Mouse (Mus musculus) CH12.LX (cell line): ENCODE measurements around the gene Cenpm. TPM values are rescaled to one million over a fixed set of nuclear protein-coding genes. Genes with fewer than 3 reads are reported as not detected.

Experiments
- DNase-seq: peaks from one replicate; pipeline ENCODE4 v3.0.0-alpha.2; 2013; ENCODE audit errors: extremely low read depth
- H3K27ac ChIP-seq: 2 replicates; pipeline ENCODE4 v1.5.1; 2012; ENCODE audit warnings: low read depth, mild to moderate bottlenecking, control low read depth, moderate library complexity; ENCODE audit not compliant: insufficient read depth
- H3K27me3 ChIP-seq: replicated peaks from 2 replicates; pipeline ENCODE3; 2012; ENCODE audit warnings: inconsistent platforms
- H3K36me3 ChIP-seq, 2 experiments: replicated peaks in 1 of 2; 2 replicates each; pipeline versions ENCODE3 to v1.6.1; 2012; ENCODE audit warnings: inconsistent platforms in 1 of 2, low read length in 1 of 2, mild to moderate bottlenecking in 1 of 2, mixed read lengths in 1 of 2, moderate library complexity in 1 of 2; ENCODE audit not compliant: control insufficient read depth in 1 of 2, insufficient read depth in 1 of 2
- H3K4me1 ChIP-seq, 2 experiments: 2 replicates each; pipeline ENCODE4 v1.6.1; 2012; ENCODE audit warnings: inconsistent platforms in 1 of 2, moderate library complexity in 1 of 2; ENCODE audit not compliant: insufficient read depth in 2 of 2, control insufficient read depth in 1 of 2
- H3K4me2 ChIP-seq: 2 replicates; pipeline ENCODE4 v1.6.1; 2012; ENCODE audit warnings: low read depth, mild to moderate bottlenecking, control low read depth; ENCODE audit not compliant: poor library complexity, insufficient read depth, severe bottlenecking
- H3K4me3 ChIP-seq, 3 experiments: fragments of 150-350 bp in 1 of 3; sonication (generic) in 1 of 3; replicated peaks in 1 of 3; 2 replicates each; pipeline versions ENCODE3 to v1.5.1; 2011 to 2012; ENCODE audit warnings: low read depth in 2 of 3, low read length in 2 of 3, mild to moderate bottlenecking in 2 of 3, moderate library complexity in 2 of 3, control low read depth in 1 of 3, improper control_type of control experiment in 1 of 3, inconsistent platforms in 1 of 3, mixed read lengths in 1 of 3; ENCODE audit not compliant: poor library complexity in 1 of 3
- H3K79me2 ChIP-seq: replicated peaks from 2 replicates; pipeline ENCODE4 v1.6.1; 2012; ENCODE audit warnings: mild to moderate bottlenecking, moderate library complexity; ENCODE audit not compliant: control insufficient read depth, poor library complexity, insufficient read depth, severe bottlenecking; ENCODE audit errors: extremely low read depth
- H3K9ac ChIP-seq: 2 replicates; pipeline ENCODE4 v1.6.1; 2012; ENCODE audit warnings: low read depth, mild to moderate bottlenecking, control low read depth, moderate library complexity; ENCODE audit not compliant: insufficient read depth
- H3K9me3 ChIP-seq: replicated peaks from 2 replicates; pipeline ENCODE3; 2012; ENCODE audit warnings: low read length, inconsistent platforms, mixed read lengths
- BHLHE40 ChIP-seq: IDR thresholded peaks from 2 replicates; pipeline ENCODE4 v1.6.1; 2011; ENCODE audit warnings: mild to moderate bottlenecking, low read depth, low read length, improper control_type of control experiment
- CHD1 ChIP-seq: IDR thresholded peaks from 2 replicates; pipeline ENCODE4 v1.6.1; 2012; ENCODE audit warnings: low read depth, low read length, improper control_type of control experiment, inconsistent platforms
- CHD2 ChIP-seq: IDR thresholded peaks from 2 replicates; pipeline ENCODE4 v1.6.1; 2011; ENCODE audit warnings: low read length, improper control_type of control experiment
- CTCF ChIP-seq, 2 experiments: IDR thresholded peaks in 1 of 2; conservative IDR thresholded peaks in 1 of 2; 2 replicates each; pipeline ENCODE4 v1.5.1; 2011 to 2012; ENCODE audit warnings: low read depth in 2 of 2, low read length in 2 of 2, improper control_type of control experiment in 1 of 2, inconsistent platforms in 1 of 2, mild to moderate bottlenecking in 1 of 2, moderate library complexity in 1 of 2
- E2F4 ChIP-seq: IDR thresholded peaks from 2 replicates; pipeline ENCODE4 v1.6.1; 2011; ENCODE audit warnings: low read depth, low read length, improper control_type of control experiment; ENCODE audit not compliant: insufficient replicate concordance
- ETS1 ChIP-seq: conservative IDR thresholded peaks from 2 replicates; pipeline ENCODE4 v1.6.1; 2012; ENCODE audit warnings: low read depth, mild to moderate bottlenecking, inconsistent platforms, low read length, improper control_type of control experiment, moderate library complexity
- GABPA ChIP-seq: IDR thresholded peaks from 2 replicates; pipeline ENCODE4 v1.6.1; 2012; ENCODE audit warnings: low read depth, low read length, improper control_type of control experiment, inconsistent platforms; ENCODE audit not compliant: insufficient replicate concordance
- HCFC1 ChIP-seq: IDR thresholded peaks from 2 replicates; pipeline ENCODE4 v1.6.1; 2012; ENCODE audit warnings: low read depth, mild to moderate bottlenecking, inconsistent platforms, low read length, improper control_type of control experiment
- IRF4 ChIP-seq: IDR thresholded peaks from 2 replicates; pipeline ENCODE4 v1.6.1; 2014; ENCODE audit warnings: low read depth, mild to moderate bottlenecking, inconsistent platforms, low read length, improper control_type of control experiment
- JUN ChIP-seq: IDR thresholded peaks from 2 replicates; pipeline ENCODE4 v1.6.1; 2011; ENCODE audit warnings: low read depth, mild to moderate bottlenecking, low read length, improper control_type of control experiment, moderate library complexity; ENCODE audit not compliant: insufficient read depth
- KAT2A ChIP-seq: IDR thresholded peaks from 2 replicates; pipeline ENCODE4 v1.6.1; 2012; ENCODE audit warnings: low read length, improper control_type of control experiment, inconsistent platforms; ENCODE audit not compliant: insufficient replicate concordance
- MAZ ChIP-seq: IDR thresholded peaks from 2 replicates; pipeline ENCODE4 v1.6.1; 2012; ENCODE audit warnings: low read depth, mild to moderate bottlenecking, inconsistent platforms, low read length, improper control_type of control experiment, moderate library complexity
- MXI1 ChIP-seq: IDR thresholded peaks from 2 replicates; pipeline ENCODE4 v1.6.1; 2011; ENCODE audit warnings: mild to moderate bottlenecking, low read depth, low read length, improper control_type of control experiment
- PAX5 ChIP-seq: IDR thresholded peaks from 2 replicates; pipeline ENCODE4 v1.6.1; 2012; ENCODE audit warnings: low read length, inconsistent platforms, mixed read lengths
- POLR2A ChIP-seq: IDR thresholded peaks from 2 replicates; pipeline ENCODE4 v1.6.1; 2011; ENCODE audit warnings: low read depth, mild to moderate bottlenecking, improper control_type of control experiment, low read length
- POLR2AphosphoS2 ChIP-seq: IDR thresholded peaks from 2 replicates; pipeline ENCODE4 v1.6.1; 2011; ENCODE audit warnings: low read depth, low read length, improper control_type of control experiment
- RAD21 ChIP-seq: IDR thresholded peaks from 2 replicates; pipeline ENCODE4 v1.6.1; 2011; ENCODE audit warnings: low read depth, mild to moderate bottlenecking, low read length, improper control_type of control experiment, moderate library complexity
- RCOR1 ChIP-seq: conservative IDR thresholded peaks from 2 replicates; pipeline ENCODE4 v1.6.1; 2012; ENCODE audit warnings: low read depth, mild to moderate bottlenecking, inconsistent platforms, low read length, improper control_type of control experiment
- TBP ChIP-seq: conservative IDR thresholded peaks from 2 replicates; pipeline ENCODE4 v1.6.1; 2011; ENCODE audit warnings: low read depth, low read length, improper control_type of control experiment
- TCF12 ChIP-seq: IDR thresholded peaks from 2 replicates; pipeline ENCODE4 v1.6.1; 2014; ENCODE audit warnings: low read depth, mild to moderate bottlenecking, inconsistent platforms, low read length, improper control_type of control experiment
- UBTF ChIP-seq: IDR thresholded peaks from 2 replicates; pipeline ENCODE4 v1.6.1; 2012; ENCODE audit warnings: low read depth, mild to moderate bottlenecking, inconsistent platforms, low read length, improper control_type of control experiment, moderate library complexity
- USF2 ChIP-seq: conservative IDR thresholded peaks from 2 replicates; pipeline ENCODE4 v1.6.1; 2011; ENCODE audit warnings: low read depth, low read length, improper control_type of control experiment
- ZC3H11A ChIP-seq: IDR thresholded peaks from 2 replicates; pipeline ENCODE4 v1.6.1; 2012; ENCODE audit warnings: low read depth, mild to moderate bottlenecking, inconsistent platforms, low read length, improper control_type of control experiment
- ZMIZ1 ChIP-seq: IDR thresholded peaks from 2 replicates; pipeline ENCODE4 v1.6.1; 2012; ENCODE audit warnings: low read depth, mild to moderate bottlenecking, inconsistent platforms, low read length, improper control_type of control experiment
- ZNF384 ChIP-seq: IDR thresholded peaks from 2 replicates; pipeline ENCODE4 v1.6.1; 2012; ENCODE audit warnings: low read depth, low read length, improper control_type of control experiment, inconsistent platforms
- dilution Hi-C: fragments of 300-500 bp; cut with MboI; formaldehyde crosslinking; loops from 2 replicates; pipeline ENCODE4 v1.14.3; 2020; ENCODE audit warnings: low sequenced_read_pairs; ENCODE audit not compliant: extremely low pct_unique_long_range_greater_than_20kb, extremely low pct_ligation_motif_present
- in situ Hi-C: fragments of 300-500 bp; cut with MboI; formaldehyde crosslinking; loops from 3 replicates; pipeline ENCODE4 v1.14.3; 2019; ENCODE audit warnings: low sequenced_read_pairs, low pct_ligation_motif_present, low pct_unique_long_range_greater_than_20kb, mixed read lengths
- polyA plus RNA-seq: library from polyadenylated mRNA; unstranded; fragments of >175 nt; gene quantifications from 2 replicates; pipeline ENCODE4 v1.2.1, GENCODE M21; 2012; ENCODE audit warnings: low read depth; ENCODE audit not compliant: insufficient read length
- total RNA-seq, 2 experiments: library from RNA; depleted of rRNA; stranded (reverse); fragments of 300-350 nt in 1 of 2; fragments of >200 nt in 1 of 2; gene quantifications; 2 replicates each; pipeline ENCODE4 v1.2.3; 2012 to 2014

The Cenpm gene
- total and polyA plus RNA-seq, 3 experiments: 22.8 to 39.6 (median 34.2) TPM

DNA sequence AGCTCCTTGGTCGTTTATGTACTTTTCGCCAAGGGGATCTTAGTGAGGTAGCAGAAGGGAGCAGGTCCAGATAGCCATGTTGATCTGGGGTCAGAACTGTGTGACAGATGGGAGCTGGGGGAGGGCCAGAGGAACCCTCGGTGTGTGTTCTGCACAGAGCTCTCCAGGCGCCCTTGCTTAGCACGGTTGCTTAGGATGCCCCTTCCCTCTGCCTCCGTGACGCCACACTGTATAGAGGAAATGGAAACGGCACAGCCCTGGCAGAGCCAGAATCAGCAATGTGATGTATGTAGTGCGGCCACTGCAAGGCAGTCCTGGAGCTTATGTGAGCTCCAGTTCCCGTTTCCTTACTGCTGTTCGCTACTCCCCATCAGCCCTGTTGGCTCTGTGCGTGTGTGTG lies 48.2 kb downstream of the Cenpm start:
- no peak overlapping the region for H3K4me2 ChIP-seq
- in situ Hi-C loops: no loop called here
- H3K9me3 ChIP-seq: no peaks in the 10 kb centered on the region
- dilution Hi-C loops: no loop called here
- no peaks in the 10 kb centered on the region for H3K27me3 ChIP-seq
- H3K9ac ChIP-seq: no peak overlapping the region
- no peak overlapping the region for H3K27ac ChIP-seq
- peaks cover 94 to 99% of the 10 kb centered on the region in 2 experiments for H3K36me3 ChIP-seq
- TF ChIP-seq USF2 (no peak), RCOR1 (no peak), CTCF (conservative IDR thresholded peaks at IDR 0.05 in 1 of 2, IDR thresholded peaks at IDR 0.05 in 1 of 2; ENCODE audit: low read depth in 2 of 2, low read length in 2 of 2) (no peak), ETS1 (no peak), MAZ (no peak), TBP (no peak), ZNF384 (no peak), ZMIZ1 (no peak), BHLHE40 (no peak), HCFC1 (no peak), CHD1 (no peak), POLR2A (no peak), RAD21 (no peak), CHD2 (no peak), PAX5 (no peak), GABPA (no peak), TCF12 (no peak)
- no peak overlapping the region for H3K4me3 ChIP-seq
- no peak for DNase-seq
- 0 out of 2 replicates have a peak, but pooled peaks cover 1% of the 10 kb centered on the region for H3K79me2 ChIP-seq
- no peaks in the 10 kb centered on the region for H3K4me1 ChIP-seq

DNA sequence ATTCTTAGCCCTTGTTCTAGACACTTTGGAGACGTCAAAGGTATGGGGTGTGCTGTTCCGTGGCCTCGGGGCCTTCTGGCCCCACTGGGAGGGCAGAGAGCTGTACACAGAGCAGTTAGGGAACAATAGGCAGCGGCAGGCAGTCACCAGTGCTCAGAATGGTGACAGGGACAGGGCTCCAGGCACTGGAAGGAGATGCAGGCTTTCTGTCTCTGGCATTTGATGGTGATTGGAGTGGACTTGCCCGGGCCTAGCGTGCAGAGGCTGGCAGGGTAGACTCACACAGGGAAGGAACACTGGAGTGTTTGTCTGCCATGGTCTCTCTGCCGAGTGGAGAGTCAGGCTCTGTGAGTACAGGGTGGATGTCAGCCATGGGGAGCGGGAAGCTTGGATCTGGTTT lies 51.9 kb downstream of the Cenpm start:
- H3K36me3 ChIP-seq: peaks cover 84 to 100% of the 10 kb centered on the region in 2 experiments
- H3K27ac ChIP-seq: peak overlapping the region; percentile 9; the same call in 1 of the 2 replicates
- H3K4me3 ChIP-seq: no peak overlapping the region

More for the DNA sequence above, 51.9 kb downstream of the Cenpm start:
- no peak overlapping the region for H3K9ac ChIP-seq
- H3K4me1 ChIP-seq: no peaks in the 10 kb centered on the region
- H3K27me3 ChIP-seq: no peaks in the 10 kb centered on the region
- TF ChIP-seq HCFC1: no peak
- TF ChIP-seq ETS1: no peak
- no peak for TF ChIP-seq UBTF
- no peak for TF ChIP-seq RAD21
- no peak for TF ChIP-seq MAZ
- no peak for TF ChIP-seq ZMIZ1
- TF ChIP-seq JUN: no peak
- no peak for TF ChIP-seq ZC3H11A
- no peak for TF ChIP-seq E2F4
- no peak for TF ChIP-seq GABPA
- no peak for TF ChIP-seq CTCF (conservative IDR thresholded peaks at IDR 0.05 in 1 of 2, IDR thresholded peaks at IDR 0.05 in 1 of 2; ENCODE audit: low read depth in 2 of 2, low read length in 2 of 2)
- no peak for TF ChIP-seq MXI1
- TF ChIP-seq POLR2AphosphoS2: no peak
- no peak for TF ChIP-seq TBP
- TF ChIP-seq KAT2A: no peak
- no peak for TF ChIP-seq IRF4
- H3K4me2 ChIP-seq: no peak overlapping the region
- H3K79me2 ChIP-seq: peaks cover 8% of the 10 kb centered on the region
- in situ Hi-C loops: no loop called here
- DNase-seq: no peak
- peaks cover 2% of the 10 kb centered on the region for H3K9me3 ChIP-seq
- dilution Hi-C loops: no loop called here
